Mouse (Mus musculus) kidney, postnatal 0 days (tissue): ENCODE measurements around the gene Cc2d2b. TPM values are rescaled to one million over a fixed set of nuclear protein-coding genes. Genes with fewer than 3 reads are reported as not detected.

ENCODE experiments used
- ATAC-seq: fragments of 200-750 bp; cut with Nextera tagmentation; replicated peaks from 2 replicates; pipeline ENCODE4 v1.8.0; 2017; ENCODE audit warnings: low read depth, moderate number of reproducible peaks, moderate TSS enrichment, moderate library complexity; ENCODE audit not compliant: low FRiP score
- DNase-seq: peaks from one replicate; pipeline ENCODE4 v3.0.0-alpha.2; 2016; ENCODE audit warnings: low spot score
- H3K27ac ChIP-seq: fragments of 300-500 bp; sonication (generic); 2 replicates; pipeline ENCODE4 v1.5.1; 2014; ENCODE audit warnings: mild to moderate bottlenecking
- H3K27me3 ChIP-seq: fragments of 300-500 bp; sonication (generic); 2 replicates; pipeline ENCODE4 v1.6.1; 2014; ENCODE audit warnings: low read length, mixed read lengths; ENCODE audit not compliant: insufficient read depth
- H3K36me3 ChIP-seq: fragments of 300-500 bp; sonication (generic); 2 replicates; pipeline ENCODE4 v1.6.1; 2014; ENCODE audit warnings: low read length, mixed read lengths; ENCODE audit not compliant: insufficient read depth
- H3K4me1 ChIP-seq: fragments of 300-500 bp; sonication (generic); replicated peaks from 2 replicates; pipeline ENCODE4 v1.6.1; 2014; ENCODE audit warnings: antibody characterized with exemption, low read length, mixed read lengths; ENCODE audit not compliant: insufficient read depth
- H3K4me2 ChIP-seq: fragments of 300-500 bp; sonication (generic); 2 replicates; pipeline ENCODE4 v1.6.1; 2014; ENCODE audit warnings: mild to moderate bottlenecking, low read length, moderate library complexity, mixed read lengths
- H3K4me3 ChIP-seq: fragments of 300-500 bp; sonication (generic); replicated peaks from 2 replicates; pipeline ENCODE4 v1.5.1; 2014; ENCODE audit warnings: low read depth, low read length
- H3K9ac ChIP-seq: fragments of 300-500 bp; sonication (generic); 2 replicates; pipeline ENCODE4 v1.6.1; 2014; ENCODE audit warnings: low read depth, low read length
- H3K9me3 ChIP-seq: fragments of 300-500 bp; sonication (generic); replicated peaks from 2 replicates; pipeline ENCODE4 v1.6.1; 2016; ENCODE audit warnings: low read length, inconsistent platforms, mixed read lengths
- CTCF ChIP-seq: IDR thresholded peaks from 2 replicates; pipeline ENCODE4 v1.5.1; 2016; ENCODE audit warnings: antibody characterized with exemption, low read depth, mild to moderate bottlenecking, moderate library complexity
- WGBS: fragments of 180-500 bp; shearing (Covaris S2); extraction: QIAGEN DNeasy Blood & Tissue Kit; methylation state at CpG from one replicate; pipeline ENCODE4 v1.1.7; 2014; 5-methylcytosine and 5-hydroxymethylcytosine counted together
- polyA plus RNA-seq: library from polyadenylated mRNA; unstranded; fragments of >200 nt; fragmentation: Nextera tagmentation; extraction: Ambion mirVana; gene quantifications from 2 replicates; pipeline ENCODE4 v1.2.1, GENCODE M21; 2015

Gene Cc2d2b
- polyA plus RNA-seq, 1 experiment from 2014 or later = not detected

DNA sequence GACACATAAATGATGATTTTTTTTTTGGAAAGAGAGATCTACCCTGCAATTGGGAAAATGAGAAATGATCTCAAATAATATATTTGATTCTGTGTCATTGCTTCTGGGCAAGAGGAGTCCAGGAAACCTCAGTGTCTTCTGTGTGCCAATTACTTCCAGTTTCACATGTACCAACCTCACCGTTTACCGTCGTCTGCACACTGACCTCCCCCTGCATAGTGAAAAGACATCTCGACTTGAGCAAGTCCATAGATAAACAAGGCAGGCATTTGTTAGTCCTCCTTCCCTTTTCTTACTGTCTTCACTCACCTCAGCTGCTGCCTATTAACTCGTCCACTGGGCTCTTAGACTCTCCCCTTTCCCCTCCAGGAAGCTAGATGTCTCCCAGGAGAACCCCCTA lies 77.1 kb downstream of the Cc2d2b start:
- ATAC-seq (no peak), DNase-seq (no peak)
- Histone ChIP-seq H3K9me3 (no peaks in the 10 kb centered on the region), H3K27me3 (no peaks in the 10 kb centered on the region), H3K27ac (no peak overlapping the region), H3K4me1 (peaks cover 4% of the 10 kb centered on the region; the same call in 1 of the 2 replicates), H3K4me3 (no peak overlapping the region), H3K4me2 (no peak overlapping the region), H3K9ac (no peak overlapping the region), H3K36me3 (no peaks in the 10 kb centered on the region)
- no peak for TF ChIP-seq CTCF
- 62% methylated on average over 5 of the region's 5 CpGs for WGBS

DNA sequence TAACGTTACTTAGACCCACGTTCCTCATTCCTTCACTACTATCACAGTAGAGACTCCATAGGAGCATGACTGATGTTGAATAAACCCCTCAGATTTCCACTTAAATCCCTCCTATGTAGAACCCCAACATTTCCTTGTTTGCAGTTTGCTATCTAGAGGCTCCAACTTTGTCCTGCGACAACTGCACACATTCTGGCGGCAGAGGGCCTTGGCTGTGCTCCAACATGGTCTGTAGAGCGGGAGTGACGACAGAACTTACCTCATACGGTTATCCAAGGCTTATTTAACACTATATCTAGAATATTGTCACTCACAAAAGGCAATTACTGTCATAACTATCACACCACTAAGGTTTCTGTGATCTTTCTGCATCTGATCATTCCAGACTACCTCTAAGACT lies 78.2 kb downstream of the Cc2d2b start:
- no peak for DNase-seq
- no peak for TF ChIP-seq CTCF
- H3K4me3 ChIP-seq = no peak overlapping the region
- 63% methylated on average over 7 of the region's 7 CpGs for WGBS
- H3K4me2 ChIP-seq = no peak overlapping the region
- no peaks in the 10 kb centered on the region for H3K27me3 ChIP-seq
- H3K9ac ChIP-seq = no peak overlapping the region
- H3K4me1 ChIP-seq = peaks cover 4% of the 10 kb centered on the region; the same call in 1 of the 2 replicates
- no peak overlapping the region for H3K27ac ChIP-seq
- no peaks in the 10 kb centered on the region for H3K36me3 ChIP-seq
- ATAC-seq = no peak
- no peaks in the 10 kb centered on the region for H3K9me3 ChIP-seq

DNA sequence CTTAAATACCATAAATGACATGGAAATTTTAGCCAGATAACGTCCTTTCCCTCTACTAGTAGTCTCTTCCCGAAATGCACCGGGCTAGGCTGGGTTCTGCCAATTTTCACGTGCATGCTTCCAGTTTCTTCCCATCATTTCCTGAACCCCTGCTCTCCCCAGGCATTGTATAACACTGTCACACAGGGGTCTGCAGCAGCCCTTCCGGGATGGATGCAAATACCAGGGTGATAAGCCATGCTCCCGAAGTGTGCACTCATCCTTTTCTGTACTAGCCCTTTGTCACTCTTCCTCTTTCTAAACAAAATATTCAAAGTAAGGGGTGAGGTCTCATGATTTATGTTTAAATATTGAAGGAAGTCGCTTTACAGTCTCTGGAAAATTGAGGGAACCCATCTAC lies 81.6 kb downstream of the Cc2d2b start:
- H3K4me1 ChIP-seq = peaks cover 9% of the 10 kb centered on the region; the same call in 1 of the 2 replicates
- H3K9me3 ChIP-seq = no peaks in the 10 kb centered on the region
- H3K4me3 ChIP-seq = peak overlapping the region; percentile 75
- H3K27ac ChIP-seq = no peak overlapping the region
- no peak for DNase-seq
- no peak for TF ChIP-seq CTCF
- WGBS = 48% methylated on average over 7 of the region's 7 CpGs
- peak overlapping the region; percentile 90 for H3K9ac ChIP-seq
- no peaks in the 10 kb centered on the region for H3K36me3 ChIP-seq
- peak overlapping the region; percentile 65 for H3K4me2 ChIP-seq
- no peak for ATAC-seq
- H3K27me3 ChIP-seq = no peaks in the 10 kb centered on the region

DNA sequence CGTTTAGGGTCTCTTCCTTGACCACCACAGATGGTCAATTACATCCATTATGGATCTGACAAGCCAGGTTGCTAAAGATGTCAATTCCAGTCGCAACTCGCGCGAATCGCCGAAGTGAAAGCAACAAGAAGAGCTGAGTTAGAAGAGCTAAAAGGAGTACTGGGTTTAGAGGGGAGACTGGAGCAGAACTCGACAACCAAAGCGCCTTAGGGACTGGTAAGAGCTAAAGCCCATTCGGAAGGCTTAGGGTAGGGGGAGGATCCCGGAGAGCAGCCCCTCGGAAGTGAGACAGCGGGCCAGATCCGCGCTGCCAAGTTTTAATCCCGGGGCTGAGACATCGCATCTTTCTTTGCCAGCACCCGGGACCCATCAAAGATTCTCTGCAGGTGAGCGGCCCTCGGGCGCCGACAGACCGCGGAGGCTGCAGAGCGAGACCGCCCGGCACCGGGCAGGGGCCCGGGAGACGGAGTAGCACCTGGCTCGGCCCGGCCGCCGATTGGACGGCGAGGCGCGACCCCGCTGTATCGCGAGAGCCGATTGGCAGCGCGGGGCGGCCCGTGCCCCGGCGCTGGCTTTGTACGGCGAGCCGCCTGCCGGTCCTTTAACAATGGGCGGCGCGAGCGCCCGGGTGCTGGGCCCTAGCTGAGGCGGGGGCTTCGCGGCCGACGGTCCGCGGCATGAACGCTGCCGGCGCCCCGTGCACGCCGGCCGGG lies 82.3 kb downstream of the Cc2d2b start, which contains the start of gene Ccnj:
Gene Ccnj, plus strand, starts transcription at position 577 of the 713 bp plus-strand sequence.
- Histone ChIP-seq H3K4me3 (peak within 1 kb of the TSS; percentile 75), H3K36me3 (no peaks in the 10 kb centered on the region), H3K9me3 (no peaks in the 10 kb centered on the region), H3K9ac (peak within 1 kb of the TSS; percentile 90), H3K4me1 (peaks cover 9% of the 10 kb centered on the region; the same call in 1 of the 2 replicates), H3K4me2 (peak within 1 kb of the TSS; percentile 65), H3K27me3 (no peaks in the 10 kb centered on the region), H3K27ac (peak within 1 kb of the TSS; percentile 87)
- DNase-seq (peak; percentile 90), ATAC-seq (peak; percentile 98)
- under 1% methylated on average over 71 of the region's 71 CpGs for WGBS
- TF ChIP-seq CTCF = no peak

DNA sequence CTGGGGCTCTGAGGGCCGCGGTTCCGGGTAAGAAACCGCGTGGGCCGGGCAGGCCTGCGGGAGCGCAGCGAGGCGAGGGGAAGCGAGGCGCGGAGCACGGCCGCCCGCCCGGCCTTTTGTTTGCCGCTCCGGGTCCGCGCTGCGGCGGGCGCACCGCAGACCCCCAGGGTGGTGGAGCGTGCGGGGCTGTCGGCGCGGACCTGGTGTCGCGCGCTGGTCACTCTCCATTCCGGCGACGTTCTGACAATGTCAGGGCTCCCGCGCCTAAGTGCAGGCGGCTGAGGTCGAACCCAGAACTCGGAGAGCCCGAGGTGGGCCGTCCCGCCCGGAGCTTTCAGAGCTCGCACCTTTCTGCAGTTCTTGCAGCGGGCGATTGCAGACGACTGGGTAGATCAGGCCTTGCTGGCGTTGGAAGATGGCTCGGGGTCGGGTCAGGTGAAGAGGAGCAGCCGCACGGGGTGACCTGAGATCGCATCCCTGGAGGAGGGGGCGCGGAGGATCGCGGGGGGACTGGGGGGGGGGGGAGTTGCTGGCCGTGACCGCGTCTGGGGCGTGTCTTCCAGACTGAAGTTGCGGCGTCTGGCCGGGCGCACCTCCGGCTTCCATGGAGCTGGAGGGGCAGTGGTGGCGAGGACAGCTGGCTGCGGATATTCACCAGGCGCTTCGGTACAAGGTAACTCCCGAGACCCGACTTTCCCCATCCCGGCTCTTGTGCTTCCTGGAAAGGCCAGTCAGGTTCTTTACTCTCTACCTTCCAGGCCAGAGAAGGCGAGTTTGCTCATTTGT lies 83.1 kb downstream of the Cc2d2b start:
- Histone ChIP-seq H3K27me3 (no peaks in the 10 kb centered on the region), H3K36me3 (no peaks in the 10 kb centered on the region), H3K4me1 (peaks cover 9% of the 10 kb centered on the region; the same call in 1 of the 2 replicates), H3K27ac (peak overlapping the region; percentile 87), H3K9ac (peak overlapping the region; percentile 90), H3K9me3 (no peaks in the 10 kb centered on the region), H3K4me3 (peak overlapping the region; percentile 75), H3K4me2 (peak overlapping the region; percentile 65)
- no peak for TF ChIP-seq CTCF
- under 1% methylated on average over 65 of the region's 76 CpGs for WGBS
- peak; percentile 84 for ATAC-seq
- peak; percentile 66 for DNase-seq

DNA sequence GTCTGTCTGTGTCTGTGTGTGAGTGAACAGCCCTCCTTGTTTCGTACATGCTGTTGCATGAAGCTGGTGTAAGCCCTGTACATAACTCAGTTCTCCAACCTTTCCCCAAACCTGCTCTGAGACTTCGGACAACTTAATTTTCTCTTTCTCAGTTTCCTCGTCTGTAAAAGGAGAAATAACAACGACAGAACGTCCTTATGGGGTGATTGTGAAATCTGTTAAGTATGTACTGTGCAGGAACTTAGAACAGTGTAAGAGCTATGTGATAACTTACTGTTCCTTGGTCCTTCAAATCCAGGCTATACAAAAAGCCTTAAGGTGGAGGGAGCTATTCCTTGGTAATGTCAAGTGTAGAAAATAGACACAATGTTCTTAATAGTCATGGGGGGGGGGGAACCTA lies 83.8 kb downstream of the Cc2d2b start:
- H3K27ac ChIP-seq = no peak overlapping the region
- TF ChIP-seq CTCF = no peak
- H3K4me3 ChIP-seq = peak overlapping the region; percentile 75
- no peaks in the 10 kb centered on the region for H3K27me3 ChIP-seq
- DNase-seq (peak; percentile 18), ATAC-seq (no peak)
- peak overlapping the region; percentile 90; the same call in 1 of the 2 replicates for H3K9ac ChIP-seq
- no peaks in the 10 kb centered on the region for H3K9me3 ChIP-seq
- peaks cover 9% of the 10 kb centered on the region; the same call in 1 of the 2 replicates for H3K4me1 ChIP-seq
- peak overlapping the region; percentile 65 for H3K4me2 ChIP-seq
- peaks cover 6% of the 10 kb centered on the region for H3K36me3 ChIP-seq
- WGBS = 21% methylated on average over 5 of the region's 5 CpGs
